Mouse (Mus musculus) myocyte (in vitro differentiated cells): ENCODE data around the gene Saxo2. TPM values are rescaled to one million over a fixed set of nuclear protein-coding genes. Genes with fewer than 3 reads are reported as not detected.
A peak's percentile ranks its signal among the peaks of the same experiment; 100 is the strongest.

Source experiments
- H3K27me3 ChIP-seq: one replicate; pipeline ENCODE4 v1.6.1; 2011; ENCODE audit not compliant: control insufficient read depth, insufficient read depth, insufficient read length
- H3K36me3 ChIP-seq: one replicate; pipeline ENCODE4 v1.6.1; 2011; ENCODE audit not compliant: control insufficient read depth, insufficient read depth
- H3K4me2 ChIP-seq: one replicate; pipeline ENCODE4 v1.6.1; 2011; ENCODE audit warnings: low read depth, control low read depth
- H3K4me3 ChIP-seq: one replicate; pipeline ENCODE4 v1.5.1; 2011; ENCODE audit warnings: mild to moderate bottlenecking, control low read depth, moderate library complexity
- H3K79me2 ChIP-seq: one replicate; pipeline ENCODE4 v1.6.1; 2011; ENCODE audit not compliant: control insufficient read depth, insufficient read depth
- H3ac ChIP-seq: one replicate; pipeline ENCODE4 v1.6.1; 2011; ENCODE audit not compliant: control insufficient read depth, insufficient read length
- CEBPB ChIP-seq: IDR thresholded peaks from 2 replicates; pipeline ENCODE4 v1.6.1; 2011; ENCODE audit warnings: mild to moderate bottlenecking, moderate library complexity; ENCODE audit not compliant: poor library complexity, insufficient read depth, severe bottlenecking
- E2F4 ChIP-seq: IDR thresholded peaks from one replicate; pipeline ENCODE4 v1.6.1; 2011; ENCODE audit warnings: mild to moderate bottlenecking, control low read depth, moderate library complexity; ENCODE audit not compliant: insufficient read depth
- MAX ChIP-seq: IDR thresholded peaks from one replicate; pipeline ENCODE4 v1.6.1; 2011; ENCODE audit warnings: low read depth, mild to moderate bottlenecking, control low read depth
- MYOD1 ChIP-seq, 3 experiments: IDR thresholded peaks; one replicate each; pipeline ENCODE4 v1.6.1; 2011; ENCODE audit warnings: control low read depth in 2 of 3, low read depth in 2 of 3, mild to moderate bottlenecking in 2 of 3, moderate library complexity in 1 of 3; ENCODE audit not compliant: insufficient read length in 2 of 3, control insufficient read depth in 1 of 3
- MYOG ChIP-seq, 3 experiments: IDR thresholded peaks; one replicate each; pipeline ENCODE4 v1.6.1; 2011; ENCODE audit warnings: control low read depth in 2 of 3, low read depth in 2 of 3, mild to moderate bottlenecking in 2 of 3; ENCODE audit not compliant: insufficient read length in 2 of 3, control insufficient read depth in 1 of 3, insufficient read depth in 1 of 3
- POLR2A ChIP-seq: IDR thresholded peaks from one replicate; pipeline ENCODE4 v1.6.1; 2011; ENCODE audit warnings: low read depth, mild to moderate bottlenecking, control low read depth, moderate library complexity; ENCODE audit not compliant: insufficient read length
- POLR2AphosphoS2 ChIP-seq: IDR thresholded peaks from one replicate; pipeline ENCODE4 v1.6.1; 2011; ENCODE audit warnings: low read depth, control low read depth; ENCODE audit not compliant: insufficient read length
- REST ChIP-seq: IDR thresholded peaks from one replicate; pipeline ENCODE4 v1.6.1; 2011; ENCODE audit warnings: mild to moderate bottlenecking, control low read depth, moderate library complexity; ENCODE audit not compliant: insufficient read depth, insufficient read length
- SRF ChIP-seq: IDR thresholded peaks from one replicate; pipeline ENCODE4 v1.6.1; 2011; ENCODE audit warnings: low read depth; ENCODE audit not compliant: control insufficient read depth, insufficient read length
- TCF12 ChIP-seq: IDR thresholded peaks from one replicate; pipeline ENCODE4 v1.6.1; 2011; ENCODE audit warnings: mild to moderate bottlenecking, control low read depth; ENCODE audit not compliant: poor library complexity, insufficient read depth, severe bottlenecking
- TCF3 ChIP-seq: IDR thresholded peaks from one replicate; pipeline ENCODE4 v1.6.1; 2011; ENCODE audit warnings: low read depth, control low read depth; ENCODE audit not compliant: insufficient read length
- USF1 ChIP-seq: IDR thresholded peaks from one replicate; pipeline ENCODE4 v1.6.1; 2011; ENCODE audit warnings: low read depth, mild to moderate bottlenecking, control low read depth, moderate library complexity
- polyA plus RNA-seq: library from polyadenylated mRNA; unstranded; fragments of >200 nt; fragmentation: generic; extraction: Trizol; gene quantifications from one replicate; pipeline ENCODE4 v1.2.1, GENCODE M21; 2012; ENCODE audit warnings: missing spikeins

Saxo2 gene
- polyA plus RNA-seq, 1 experiment, result 2.4 TPM

- Histone ChIP-seq H3K4me2 (no peak overlapping the region), H3K4me3 (no peak overlapping the region), H3ac (no peak overlapping the region), H3K27me3 (no peaks in the 10 kb centered on the region), H3K36me3 (peaks cover 16% of the 10 kb centered on the region), H3K79me2 (no peaks in the 10 kb centered on the region)
- no peak for TF ChIP-seq TCF3
- no peak for TF ChIP-seq CEBPB
- no peak for TF ChIP-seq REST
- no peak for TF ChIP-seq POLR2A
- TF ChIP-seq MYOD1 (IDR thresholded peaks at IDR 0.05; ENCODE audit: control insufficient read depth in 1 of 3, insufficient read length in 2 of 3, low read depth in 2 of 3), result no peak
- no peak for TF ChIP-seq E2F4
- no peak for TF ChIP-seq POLR2AphosphoS2
- no peak for TF ChIP-seq MAX
- no peak for TF ChIP-seq USF1
- no peak for TF ChIP-seq SRF
- TF ChIP-seq TCF12, result no peak
- no peak for TF ChIP-seq MYOG (IDR thresholded peaks at IDR 0.05; ENCODE audit: control insufficient read depth in 1 of 3, insufficient read depth in 1 of 3, insufficient read length in 2 of 3, low read depth in 2 of 3)
Observed at GRCm38 (mm10) chr7:82679901-82680300, 31.6 kb upstream of the Saxo2 start.

GRCm38 (mm10) chr7:82676834-82677233 is 28.5 kb upstream of the Saxo2 start:
- Histone ChIP-seq H3K4me3 (no peak overlapping the region), H3K79me2 (no peaks in the 10 kb centered on the region), H3K36me3 (peaks cover 31% of the 10 kb centered on the region), H3K4me2 (no peak overlapping the region), H3K27me3 (no peaks in the 10 kb centered on the region), H3ac (no peak overlapping the region)
- TF ChIP-seq CEBPB, result no peak
- no peak for TF ChIP-seq SRF
- no peak for TF ChIP-seq MAX
- TF ChIP-seq POLR2A, result no peak
- TF ChIP-seq USF1, result no peak
- TF ChIP-seq REST, result no peak
- TF ChIP-seq POLR2AphosphoS2, result no peak
- TF ChIP-seq TCF12, result no peak
- TF ChIP-seq TCF3, result no peak
- TF ChIP-seq E2F4, result no peak
- no peak for TF ChIP-seq MYOD1 (IDR thresholded peaks at IDR 0.05; ENCODE audit: control insufficient read depth in 1 of 3, insufficient read length in 2 of 3, low read depth in 2 of 3)
- TF ChIP-seq MYOG (IDR thresholded peaks at IDR 0.05; ENCODE audit: control insufficient read depth in 1 of 3, insufficient read depth in 1 of 3, insufficient read length in 2 of 3, low read depth in 2 of 3), result no peak

DNA sequence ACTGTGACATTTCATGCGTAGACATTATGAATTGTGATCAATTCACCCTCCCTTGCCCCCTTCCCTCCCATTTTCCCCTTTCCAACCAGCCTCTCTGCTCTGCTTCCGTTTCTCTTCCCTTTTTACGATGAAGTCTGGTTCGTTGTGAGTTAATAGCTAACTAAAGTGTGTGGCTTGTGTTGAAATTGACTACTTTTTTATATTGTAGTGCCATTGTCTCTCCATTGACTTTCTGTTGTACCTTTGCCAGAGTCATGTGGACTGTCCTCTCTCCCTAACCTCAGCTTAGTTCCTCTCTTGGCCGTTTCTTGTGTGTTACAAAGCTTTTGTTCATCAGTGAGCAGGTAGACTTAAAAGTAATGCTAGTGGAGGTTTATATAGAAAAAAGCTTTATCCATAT is 27.7 kb upstream of the Saxo2 start:
- H3K36me3 ChIP-seq, result peaks cover 39% of the 10 kb centered on the region

DNA sequence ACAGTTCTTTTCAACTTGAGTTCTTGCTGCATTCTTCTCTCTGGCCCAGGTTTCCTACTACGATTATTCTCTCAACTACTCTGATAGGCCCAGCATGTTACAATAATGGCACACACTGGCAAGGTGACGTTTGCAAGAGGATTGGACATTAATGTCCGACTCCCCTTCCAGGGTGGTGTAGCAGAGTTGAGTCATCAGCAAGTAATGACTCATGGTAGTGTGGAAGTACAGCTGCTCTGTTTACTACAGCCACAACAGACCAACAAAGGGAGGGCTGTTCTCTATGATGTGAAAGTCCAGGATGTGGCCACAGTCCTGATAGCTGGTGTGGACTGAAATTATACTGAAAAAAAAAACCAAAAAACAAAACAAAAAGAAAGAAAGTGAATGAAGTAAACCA is 16.3 kb upstream of the Saxo2 start:
- no peaks in the 10 kb centered on the region for H3K27me3 ChIP-seq
- H3K79me2 ChIP-seq, result no peaks in the 10 kb centered on the region
- H3K36me3 ChIP-seq, result peaks cover 29% of the 10 kb centered on the region
- H3K4me3 ChIP-seq, result no peak overlapping the region
- TF ChIP-seq E2F4, result no peak
- peak in 2 of 3 experiments; percentile 58 to 85 for TF ChIP-seq MYOD1 (IDR thresholded peaks at IDR 0.05; ENCODE audit: control insufficient read depth in 1 of 3, insufficient read length in 2 of 3, low read depth in 2 of 3)
- no peak for TF ChIP-seq TCF3
- peak in 2 of 3 experiments; percentile 28 to 29 for TF ChIP-seq MYOG (IDR thresholded peaks at IDR 0.05; ENCODE audit: control insufficient read depth in 1 of 3, insufficient read depth in 1 of 3, insufficient read length in 2 of 3, low read depth in 2 of 3)
- no peak for TF ChIP-seq TCF12
- no peak for TF ChIP-seq MAX
- TF ChIP-seq USF1, result no peak
- TF ChIP-seq POLR2AphosphoS2, result no peak
- no peak for TF ChIP-seq REST
- TF ChIP-seq SRF, result no peak
- TF ChIP-seq POLR2A, result no peak
- TF ChIP-seq CEBPB, result no peak
- H3K4me2 ChIP-seq, result peak overlapping the region; percentile 53
- H3ac ChIP-seq, result no peak overlapping the region

More for the DNA sequence above, 27.7 kb upstream of the Saxo2 start:
- Histone ChIP-seq H3K27me3 (no peaks in the 10 kb centered on the region), H3K4me3 (no peak overlapping the region), H3K79me2 (no peaks in the 10 kb centered on the region), H3K4me2 (no peak overlapping the region), H3ac (no peak overlapping the region)
- TF ChIP-seq SRF (no peak), REST (no peak), E2F4 (no peak), USF1 (no peak), POLR2A (no peak), CEBPB (no peak), TCF3 (no peak), MYOD1 (IDR thresholded peaks at IDR 0.05; ENCODE audit: control insufficient read depth in 1 of 3, insufficient read length in 2 of 3, low read depth in 2 of 3) (no peak), TCF12 (no peak), MYOG (IDR thresholded peaks at IDR 0.05; ENCODE audit: control insufficient read depth in 1 of 3, insufficient read depth in 1 of 3, insufficient read length in 2 of 3, low read depth in 2 of 3) (no peak), POLR2AphosphoS2 (no peak), MAX (no peak)
